Mouse (Mus musculus) cerebellum, adult 2 months (tissue): ENCODE results near the gene Smco3.

Experiments used
- CTCF ChIP-seq: fragments of 200-500 bp; IDR thresholded peaks from 2 replicates; pipeline ENCODE4 v1.5.1; 2011; ENCODE audit warnings: low read depth, mild to moderate bottlenecking, control low read depth, low read length, moderate library complexity, borderline replicate concordance; ENCODE audit not compliant: insufficient read depth
- POLR2A ChIP-seq: fragments of 200-500 bp; IDR thresholded peaks from 2 replicates; pipeline ENCODE4 v1.6.1; 2011; ENCODE audit warnings: low read length, control low read depth, borderline replicate concordance; ENCODE audit not compliant: insufficient read depth

DNA sequence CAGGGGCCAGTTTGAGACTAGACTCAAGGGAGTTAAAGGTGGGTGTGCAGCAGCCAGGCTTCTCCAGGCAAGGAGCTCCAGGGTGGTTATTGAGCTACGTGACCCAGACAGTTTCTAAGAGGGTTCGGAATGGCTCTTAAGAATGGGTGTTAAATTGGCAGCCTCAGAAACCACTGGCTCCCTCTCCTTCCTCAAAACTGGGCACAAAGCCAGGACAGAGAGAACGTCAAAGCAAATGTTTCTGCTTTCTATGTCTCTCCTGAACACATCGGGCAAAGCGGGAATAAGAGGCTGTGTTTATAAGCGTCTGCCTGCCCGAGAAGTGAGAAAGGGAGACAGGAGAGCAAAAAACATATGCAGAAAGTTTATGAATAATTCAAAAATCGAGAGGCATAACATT is 39.3 kb upstream of the Smco3 start:
- TF ChIP-seq CTCF, result no peak
- no peak for TF ChIP-seq POLR2A
